Mouse (Mus musculus) retina, postnatal 1 day (tissue): ENCODE measurements around the gene Slc39a7.

Experiments used
- DNase-seq: peaks from one replicate; pipeline ENCODE4 v3.0.0-alpha.2; 2012

Slc39a7 gene

GRCm38 (mm10) chr17:34031465-34032173 lies at the start of gene Slc39a7, which contains the start of gene Rxrb:
Gene Slc39a7 (minus strand): TSS chr17:34031682.
Gene Rxrb (plus strand): TSS chr17:34031812.
- peak; percentile 99 for DNase-seq

- peak; percentile 73 for DNase-seq
These were observed 48.1 kb upstream of the Slc39a7 start for GRCm38 (mm10) chr17:34079621-34080020.

- DNase-seq, result no peak
These were observed 47.5 kb upstream of the Slc39a7 start for GRCm38 (mm10) chr17:34079002-34079401.

GRCm38 (mm10) chr17:34078148-34078547 lies 46.7 kb upstream of the Slc39a7 start:
- DNase-seq, result no peak

GRCm38 (mm10) chr17:34077549-34077948 lies 46.1 kb upstream of the Slc39a7 start:
- DNase-seq, result peak; percentile 86

GRCm38 (mm10) chr17:34075271-34075670 lies 43.8 kb upstream of the Slc39a7 start:
- peak; percentile 76 for DNase-seq

- no peak for DNase-seq
These were observed 40.6 kb upstream of the Slc39a7 start for GRCm38 (mm10) chr17:34072091-34072490.

GRCm38 (mm10) chr17:34068864-34069263 lies 37.4 kb upstream of the Slc39a7 start:
- no peak for DNase-seq

- no peak for DNase-seq
These were observed 25.7 kb upstream of the Slc39a7 start for GRCm38 (mm10) chr17:34057224-34057623.

GRCm38 (mm10) chr17:34047404-34048050 lies 16.0 kb upstream of the Slc39a7 start:
- no peak for DNase-seq

- DNase-seq, result no peak
These were observed 14.5 kb upstream of the Slc39a7 start for GRCm38 (mm10) chr17:34045941-34046340.

GRCm38 (mm10) chr17:34039562-34040450 lies 8.3 kb upstream of the Slc39a7 start:
- peak; percentile 18 for DNase-seq

- DNase-seq, result peak; percentile 76
These were observed 7.5 kb upstream of the Slc39a7 start, which contains the start of gene Col11a2 for GRCm38 (mm10) chr17:34038878-34039561. Gene Col11a2 (plus strand): TSS chr17:34039437.

- peak; percentile 50 for DNase-seq
These were observed 7.0 kb upstream of the Slc39a7 start for GRCm38 (mm10) chr17:34038440-34038839.

GRCm38 (mm10) chr17:34037241-34037640 lies 5.8 kb upstream of the Slc39a7 start:
- DNase-seq, result no peak

GRCm38 (mm10) chr17:34036647-34037046 lies 5.2 kb upstream of the Slc39a7 start:
- DNase-seq, result no peak

- DNase-seq, result no peak
These were observed 4.0 kb upstream of the Slc39a7 start for GRCm38 (mm10) chr17:34035517-34035916.

GRCm38 (mm10) chr17:34034064-34034463 lies 2.6 kb upstream of the Slc39a7 start:
- DNase-seq, result peak; percentile 80

- no peak for DNase-seq
These were observed 2.0 kb upstream of the Slc39a7 start for GRCm38 (mm10) chr17:34033441-34033840.

GRCm38 (mm10) chr17:34032806-34033205 lies 1.3 kb upstream of the Slc39a7 start:
- no peak for DNase-seq

- DNase-seq, result no peak
These were observed 721 bp upstream of the Slc39a7 start for GRCm38 (mm10) chr17:34032174-34032632.

GRCm38 (mm10) chr17:34030861-34031326 lies 588 bp downstream of the Slc39a7 start:
- DNase-seq, result no peak
